Mouse (Mus musculus) layer of hippocampus, adult 11-12 months (tissue): ENCODE data around the gene Zfp280d.

Experiments used
- DNase-seq: peaks from one replicate; pipeline ENCODE4 v3.0.0; 2022; ENCODE audit warnings: low spot score

Zfp280d gene

GRCm38 (mm10) chr9:72274677-72275076, at the start of gene Zfp280d:
Gene Zfp280d (plus strand): TSS chr9:72274860.
- peak; percentile 91 for DNase-seq

- DNase-seq: no peak
Measured at GRCm38 (mm10) chr9:72226536-72226935, 48.1 kb upstream of the Zfp280d start.

- DNase-seq: no peak
Measured at GRCm38 (mm10) chr9:72252656-72253055, 22.0 kb upstream of the Zfp280d start.

- no peak for DNase-seq
Measured at GRCm38 (mm10) chr9:72255227-72255626, 19.4 kb upstream of the Zfp280d start.

GRCm38 (mm10) chr9:72256646-72257045, 18.0 kb upstream of the Zfp280d start:
- DNase-seq: no peak

- no peak for DNase-seq
Measured at GRCm38 (mm10) chr9:72260337-72260736, 14.3 kb upstream of the Zfp280d start.

- no peak for DNase-seq
Measured at GRCm38 (mm10) chr9:72264859-72265258, 9.8 kb upstream of the Zfp280d start.

GRCm38 (mm10) chr9:72270146-72270545, 4.5 kb upstream of the Zfp280d start:
- DNase-seq: no peak

- DNase-seq: no peak
Measured at GRCm38 (mm10) chr9:72273646-72274410, 832 bp upstream of the Zfp280d start.

- peak; percentile 39 for DNase-seq
Measured at GRCm38 (mm10) chr9:72275101-72275978, 680 bp downstream of the Zfp280d start.

GRCm38 (mm10) chr9:72275979-72276500, 1.4 kb downstream of the Zfp280d start:
- no peak for DNase-seq

- DNase-seq: no peak
Measured at GRCm38 (mm10) chr9:72276941-72277340, 2.3 kb downstream of the Zfp280d start.

GRCm38 (mm10) chr9:72279943-72280342, 5.3 kb downstream of the Zfp280d start:
- no peak for DNase-seq

- no peak for DNase-seq
Measured at GRCm38 (mm10) chr9:72287696-72288095, 13.0 kb downstream of the Zfp280d start.

- DNase-seq: no peak
Measured at GRCm38 (mm10) chr9:72288210-72288609, 13.6 kb downstream of the Zfp280d start.

GRCm38 (mm10) chr9:72289094-72289493, 14.4 kb downstream of the Zfp280d start:
- DNase-seq: no peak

GRCm38 (mm10) chr9:72294076-72294475, 19.4 kb downstream of the Zfp280d start:
- DNase-seq: no peak

GRCm38 (mm10) chr9:72309765-72310164, 35.1 kb downstream of the Zfp280d start:
- no peak for DNase-seq

GRCm38 (mm10) chr9:72333221-72333620, 58.6 kb downstream of the Zfp280d start:
- DNase-seq: no peak

GRCm38 (mm10) chr9:72336069-72336468, 61.4 kb downstream of the Zfp280d start:
- no peak for DNase-seq

- DNase-seq: no peak
Measured at GRCm38 (mm10) chr9:72339119-72339518, 64.5 kb downstream of the Zfp280d start.

- no peak for DNase-seq
Measured at GRCm38 (mm10) chr9:72343844-72344243, 69.2 kb downstream of the Zfp280d start.

GRCm38 (mm10) chr9:72372359-72372758, 97.7 kb downstream of the Zfp280d start:
- no peak for DNase-seq
